8 mouse cellular contexts compared by ENCODE assay signal in the genomic region with DNA sequence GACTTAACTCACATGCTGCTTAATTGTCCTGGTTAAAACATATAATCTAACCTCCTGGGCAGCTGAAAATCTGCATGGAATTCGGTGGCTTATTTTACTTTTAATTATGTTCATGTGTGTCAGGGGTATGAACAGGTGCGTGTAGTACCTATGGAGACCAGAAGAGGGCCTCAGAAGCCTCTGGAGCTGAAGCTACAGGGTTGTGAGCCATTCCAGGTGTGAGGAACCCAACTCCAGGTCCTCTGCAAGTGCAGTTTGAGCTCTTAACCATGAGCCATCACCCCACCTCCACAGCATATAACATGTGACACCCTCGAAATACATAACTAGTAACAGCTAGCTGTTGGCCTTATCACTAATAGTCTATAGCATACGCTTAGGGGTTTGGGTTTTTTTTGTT. TPM values are rescaled to one million over a fixed set of nuclear protein-coding genes. Genes with fewer than 3 reads are reported as not detected.
A peak's percentile ranks its signal among the peaks of the same experiment; 100 is the strongest.
DNase-seq lines count a peak whose midpoint lies in the region; ATAC-seq and TF ChIP-seq lines count a peak whose summit lies in the region.

No protein-coding gene starts in this region.

- peak; percentile 65 for TF ChIP-seq CTCF in forebrain, postnatal 0 days (IDR thresholded peaks at IDR 0.05; ENCODE audit: low read depth)

- no peak overlapping the region for H3K9ac ChIP-seq in forebrain, postnatal 0 days
- H3K9ac ChIP-seq in forebrain, embryonic 15.5 days (replicated peaks): no peak overlapping the region

- no peak for ATAC-seq in forebrain, postnatal 0 days
- no peak for ATAC-seq in forebrain, embryonic 15.5 days (replicated peaks)

- H3K4me1 ChIP-seq in forebrain, postnatal 0 days (ENCODE audit: insufficient read depth): no peaks in the 10 kb centered on the region
- 0 out of 2 replicates have a peak, but pooled peaks cover 4% of the 10 kb centered on the region for H3K4me1 ChIP-seq in forebrain, embryonic 15.5 days
- H3K4me1 ChIP-seq in forebrain, embryonic 10.5 days: peaks cover 16% of the 10 kb centered on the region

- no peak overlapping the region for H3K4me3 ChIP-seq in forebrain, postnatal 0 days (ENCODE audit: low read depth, low read length)
- H3K4me3 ChIP-seq in forebrain, embryonic 15.5 days: no peak overlapping the region
- no peak overlapping the region for H3K4me3 ChIP-seq in forebrain, embryonic 10.5 days

- no peak overlapping the region for H3K4me2 ChIP-seq in forebrain, postnatal 0 days (ENCODE audit: low read depth)
- no peak overlapping the region for H3K4me2 ChIP-seq in forebrain, embryonic 15.5 days (replicated peaks)

- WGBS in forebrain, postnatal 0 days: 71% methylated on average over 4 of the region's 4 CpGs
- WGBS in forebrain, embryonic 15.5 days: 64% methylated on average over 4 of the region's 4 CpGs
- WGBS in forebrain, embryonic 10.5 days: 63% methylated on average over 4 of the region's 4 CpGs

- peaks cover 29% of the 10 kb centered on the region for H3K36me3 ChIP-seq in forebrain, postnatal 0 days (ENCODE audit: insufficient read depth)
- H3K36me3 ChIP-seq in forebrain, embryonic 15.5 days: peaks cover 12% of the 10 kb centered on the region
- peaks cover 22% of the 10 kb centered on the region for H3K36me3 ChIP-seq in forebrain, embryonic 10.5 days (replicated peaks)

- no peaks in the 10 kb centered on the region for H3K9me3 ChIP-seq in forebrain, postnatal 0 days (ENCODE audit: low read length)
- no peaks in the 10 kb centered on the region for H3K9me3 ChIP-seq in forebrain, embryonic 15.5 days
- H3K9me3 ChIP-seq in forebrain, embryonic 10.5 days: no peaks in the 10 kb centered on the region

- H3K27ac ChIP-seq in forebrain, postnatal 0 days (ENCODE audit: low read depth, low read length): no peak overlapping the region
- H3K27ac ChIP-seq in forebrain, embryonic 15.5 days (replicated peaks): no peak overlapping the region
- H3K27ac ChIP-seq in forebrain, embryonic 10.5 days: no peak overlapping the region

- peak; percentile 51 for DNase-seq in forebrain, postnatal 0 days
- DNase-seq in spleen, adult 12 weeks (ENCODE audit: low spot score): peak; percentile 38
- no peak for DNase-seq in spleen, postnatal 36 days (ENCODE audit: low spot score in 2 of 2)
- DNase-seq in c-Kit-positive CD71-positive TER-119-positive erythroid progenitor cells, embryonic 14.5 days (ENCODE audit: low spot score): peak; percentile 50
- peak; percentile 54 for DNase-seq in lung, postnatal 10 days
- no peak for DNase-seq in forebrain, embryonic 10.5 days (ENCODE audit: extremely low spot score, low spot score)
- no peak for DNase-seq in gastrocnemius, postnatal 25 days

- H3K27me3 ChIP-seq in forebrain, postnatal 0 days (ENCODE audit: insufficient read depth, low read length): no peaks in the 10 kb centered on the region
- H3K27me3 ChIP-seq in forebrain, embryonic 15.5 days: no peaks in the 10 kb centered on the region
- H3K27me3 ChIP-seq in forebrain, embryonic 10.5 days (ENCODE audit: poor library complexity, severe bottlenecking): no peaks in the 10 kb centered on the region

RNA-seq across cellular contexts. Expression of a gene that starts 47.6 kb away (rescaled TPM):
- 79.6 and 88.1 TPM in 2 replicates for total RNA-seq in forebrain, postnatal 0 days (2014; rRNA removed)
- polyA plus RNA-seq in forebrain, postnatal 0 days (2015; fragmentation: Nextera tagmentation; extraction: Ambion mirVana): 121 and 139 TPM in 2 replicates
- polyA plus RNA-seq in forebrain, embryonic 15.5 days (2015; fragmentation: Nextera tagmentation; extraction: Ambion mirVana): 67.3 and 73.1 TPM in 2 replicates
- polyA plus RNA-seq in forebrain, embryonic 10.5 days (2016; fragmentation: Nextera tagmentation; extraction: Ambion mirVana): 41.4 and 42.8 TPM in 2 replicates
- 10 to 100 TPM; 29.4 to 31.9 TPM for total RNA-seq in gastrocnemius, postnatal 25 days (2021)

Comparison
In these comparisons a context has a peak if more than half of its experiments do, and no peak if none do; other contexts are left out.
1. DNase-seq: peak in forebrain, postnatal 0 days (single experiment), spleen, adult 12 weeks (single experiment), c-Kit-positive CD71-positive TER-119-positive erythroid progenitor cells, embryonic 14.5 days (single experiment) and lung, postnatal 10 days (single experiment); none in spleen, postnatal 36 days (0 of 2), forebrain, embryonic 10.5 days (single experiment) and gastrocnemius, postnatal 25 days (single experiment).